Mouse (Mus musculus) heart, embryonic 16.5 days (tissue): ENCODE measurements at regions not wholly inside any gene's neighbourhood (a gene's known extent, or its start where the extent isn't known, plus 50 kb on each side); places are given as distances from the start of the nearest gene placed in this dataset.
"Not testable (repeated sequence)": the region's sequence is repeated elsewhere in the genome, so short reads cannot be mapped to it uniquely, and the experiment has no call there.

ENCODE experiments used
- ATAC-seq: fragments of 200-750 bp; cut with Nextera tagmentation; replicated peaks from 2 replicates; pipeline ENCODE4 v1.8.0; 2017; ENCODE audit warnings: moderate number of reproducible peaks; ENCODE audit not compliant: insufficient read depth, low FRiP score; ENCODE audit errors: extremely low read depth
- H3K27ac ChIP-seq: fragments of 300-500 bp; sonication (generic); 2 replicates; pipeline ENCODE4 v1.5.1; 2014; ENCODE audit warnings: mild to moderate bottlenecking, low read length, control low read depth, moderate library complexity
- H3K27me3 ChIP-seq: fragments of 300-500 bp; sonication (generic); 2 replicates; pipeline ENCODE4 v1.6.1; 2014; ENCODE audit warnings: low read length, mixed read lengths; ENCODE audit not compliant: control insufficient read depth, insufficient read depth
- H3K36me3 ChIP-seq: fragments of 300-500 bp; sonication (generic); 2 replicates; pipeline ENCODE4 v1.6.1; 2014; ENCODE audit not compliant: control insufficient read depth, insufficient read depth
- H3K4me1 ChIP-seq: fragments of 300-500 bp; sonication (generic); 2 replicates; pipeline ENCODE4 v1.6.1; 2014; ENCODE audit warnings: low read length, mixed read lengths; ENCODE audit not compliant: control insufficient read depth, insufficient read depth
- H3K4me2 ChIP-seq: fragments of 300-500 bp; sonication (generic); 2 replicates; pipeline ENCODE4 v1.6.1; 2014; ENCODE audit warnings: low read depth, mild to moderate bottlenecking, control low read depth, low read length
- H3K4me3 ChIP-seq: fragments of 300-500 bp; sonication (generic); 2 replicates; pipeline ENCODE4 v1.5.1; 2014; ENCODE audit warnings: mild to moderate bottlenecking, control low read depth, low read length
- H3K9ac ChIP-seq: fragments of 300-500 bp; sonication (generic); 2 replicates; pipeline ENCODE4 v1.6.1; 2014; ENCODE audit warnings: low read length, control low read depth
- H3K9me3 ChIP-seq: fragments of 300-500 bp; sonication (generic); replicated peaks from 2 replicates; pipeline ENCODE4 v1.6.1; 2016; ENCODE audit warnings: low read length; ENCODE audit not compliant: control insufficient read depth
- WGBS: fragments of 180-500 bp; shearing (Covaris S2); extraction: QIAGEN DNeasy Blood & Tissue Kit; methylation state at CpG from one replicate; pipeline ENCODE4 v1.1.7; 2014; 5-methylcytosine and 5-hydroxymethylcytosine counted together

DNA sequence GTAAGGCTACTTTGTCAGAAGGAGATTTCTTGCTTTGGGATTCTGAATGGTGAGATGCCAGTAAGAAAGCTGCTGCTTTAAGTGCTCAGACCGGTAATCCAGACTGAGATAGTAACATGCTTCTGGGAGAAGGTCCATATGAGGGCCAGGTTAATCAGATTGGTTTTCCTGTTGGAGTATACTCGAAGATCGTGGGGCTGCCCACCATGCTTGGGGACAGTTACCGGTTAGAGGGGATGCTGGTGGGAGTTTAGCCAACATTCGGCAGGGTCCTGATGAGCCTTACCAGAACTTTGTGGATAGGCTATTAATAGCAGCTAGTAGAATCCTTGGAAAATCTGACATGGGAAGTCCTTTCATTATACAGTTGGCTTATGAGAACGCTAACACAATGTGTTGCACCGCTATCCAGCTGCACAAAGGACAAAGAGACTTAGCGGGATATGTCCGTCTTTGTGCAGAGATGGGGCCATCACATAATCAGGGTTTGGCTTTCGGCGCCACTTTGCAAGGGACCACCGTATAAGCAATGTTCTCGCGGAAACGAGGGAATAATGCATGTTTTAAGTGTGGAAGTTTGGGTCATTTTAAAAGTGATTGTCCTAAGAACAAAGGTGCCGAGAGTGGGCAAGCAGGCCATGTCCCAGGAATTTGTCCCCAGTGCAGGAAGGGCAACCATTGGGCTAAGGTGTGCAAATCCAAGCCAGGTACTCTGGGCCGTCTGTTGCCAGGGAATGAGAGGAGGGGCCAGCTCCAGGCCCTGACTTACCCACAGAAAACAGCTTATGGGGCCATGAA is 75.4 kb upstream of the Lemd2 start:
- ATAC-seq, H3K36me3 ChIP-seq, H3K4me2 ChIP-seq, H3K4me1 ChIP-seq, H3K9ac ChIP-seq, H3K27ac ChIP-seq, H3K27me3 ChIP-seq, H3K4me3 ChIP-seq: not testable (repeated sequence)
- WGBS = 87% methylated on average over 17 of the region's 17 CpGs
- H3K9me3 ChIP-seq = peaks cover 11% of the 10 kb centered on the region

DNA sequence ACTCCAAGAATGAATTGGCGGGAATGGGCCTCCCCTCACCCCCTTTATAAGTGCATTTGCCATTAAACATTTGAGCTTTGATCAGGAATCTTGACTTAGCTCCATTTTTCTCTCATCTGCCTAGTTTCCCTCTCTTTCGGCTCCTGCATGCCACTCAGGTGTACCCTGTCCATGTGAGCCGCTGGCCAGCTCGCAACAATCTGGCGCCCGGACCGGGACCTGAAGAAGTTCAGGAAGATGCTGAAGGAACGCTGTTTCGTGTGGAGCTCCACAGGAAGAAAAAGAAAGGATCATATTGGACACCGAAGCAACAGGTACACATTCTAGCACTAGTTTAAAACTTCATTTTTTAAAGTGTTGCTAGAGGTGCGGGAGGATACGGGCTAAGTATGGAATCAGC is 73.5 kb upstream of the Lemd2 start:
- not testable (repeated sequence) for H3K4me1 ChIP-seq, H3K4me3 ChIP-seq, H3K36me3 ChIP-seq, H3K27ac ChIP-seq, H3K9ac ChIP-seq, H3K27me3 ChIP-seq, ATAC-seq, H3K4me2 ChIP-seq
- WGBS = 92% methylated on average over 12 of the region's 12 CpGs
- peaks cover 11% of the 10 kb centered on the region for H3K9me3 ChIP-seq

DNA sequence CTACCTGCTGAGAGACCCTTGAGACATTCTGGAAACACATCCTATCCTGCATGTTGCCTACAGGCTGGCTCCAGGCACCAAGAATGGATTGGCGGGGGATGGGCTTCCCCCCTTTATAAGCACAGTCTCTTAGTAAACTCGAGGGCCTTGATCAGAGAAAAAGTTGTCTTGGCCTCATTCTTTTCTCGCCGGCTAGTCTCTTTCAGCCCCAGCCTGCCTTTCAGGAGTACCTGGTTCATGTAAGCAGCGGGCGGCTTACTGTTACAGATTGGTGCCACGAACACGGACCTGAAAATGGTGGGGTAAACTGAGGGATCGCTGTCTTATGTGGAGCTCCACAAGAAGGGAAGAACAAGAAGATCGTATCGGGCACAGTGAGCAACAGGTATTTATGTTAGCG is 67.5 kb upstream of the Lemd2 start:
- not testable (repeated sequence) for ATAC-seq, H3K9me3 ChIP-seq, H3K36me3 ChIP-seq, H3K4me1 ChIP-seq, H3K4me2 ChIP-seq, H3K4me3 ChIP-seq, H3K27ac ChIP-seq, H3K27me3 ChIP-seq, H3K9ac ChIP-seq
- 86% methylated on average over 12 of the region's 12 CpGs for WGBS

DNA sequence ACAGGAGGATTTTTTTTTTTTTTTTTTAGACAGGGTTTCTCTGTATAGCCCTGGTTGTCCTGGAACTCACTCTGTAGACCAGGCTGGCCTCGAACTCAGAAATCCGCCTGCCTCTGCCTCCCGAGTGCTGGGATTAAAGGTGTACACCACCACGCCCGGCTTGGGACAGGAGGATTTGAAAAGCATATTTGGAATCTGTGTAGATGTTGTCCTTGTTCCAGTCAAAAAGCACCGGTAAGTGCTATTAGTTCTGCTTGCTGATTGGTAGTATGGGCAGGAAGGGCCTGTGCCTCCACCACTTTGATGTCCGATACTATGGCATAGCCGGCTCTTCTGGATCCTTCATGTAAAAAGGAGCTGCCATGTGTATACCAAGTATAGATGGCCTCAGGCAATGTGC is 66.5 kb upstream of the Lemd2 start:
- WGBS = 92% methylated on average over 8 of the region's 8 CpGs
- not testable (repeated sequence) for H3K4me3 ChIP-seq

DNA sequence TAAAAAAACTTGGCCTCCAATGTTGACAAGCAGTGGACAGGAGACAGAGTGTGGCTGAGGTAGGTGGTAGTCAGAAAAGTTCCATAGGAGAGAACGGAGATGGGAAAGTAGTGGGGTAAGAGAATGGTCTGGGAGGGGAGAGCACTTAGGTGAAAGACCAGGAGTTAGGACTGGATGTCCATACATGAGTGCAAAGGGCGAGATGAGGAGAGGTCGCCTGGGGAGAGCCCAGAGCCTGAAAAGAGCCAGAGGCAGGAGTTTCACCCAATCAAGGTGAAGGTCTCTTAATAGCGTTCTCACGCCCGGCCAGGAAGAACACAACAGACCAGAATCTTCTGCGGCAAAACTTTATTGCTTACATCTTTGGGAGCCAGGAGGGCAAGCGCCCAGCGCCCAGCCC is 60.3 kb upstream of the Lemd2 start:
- not testable (repeated sequence) for H3K9ac ChIP-seq, H3K27ac ChIP-seq, H3K27me3 ChIP-seq, H3K9me3 ChIP-seq, H3K36me3 ChIP-seq, H3K4me3 ChIP-seq, ATAC-seq, H3K4me2 ChIP-seq, H3K4me1 ChIP-seq
- WGBS = 90% methylated on average over 7 of the region's 9 CpGs

More for the DNA sequence above, 66.5 kb upstream of the Lemd2 start:
- H3K27me3 ChIP-seq, H3K4me2 ChIP-seq, H3K36me3 ChIP-seq, H3K4me1 ChIP-seq, H3K9ac ChIP-seq, H3K27ac ChIP-seq, H3K9me3 ChIP-seq, ATAC-seq: not testable (repeated sequence)

DNA sequence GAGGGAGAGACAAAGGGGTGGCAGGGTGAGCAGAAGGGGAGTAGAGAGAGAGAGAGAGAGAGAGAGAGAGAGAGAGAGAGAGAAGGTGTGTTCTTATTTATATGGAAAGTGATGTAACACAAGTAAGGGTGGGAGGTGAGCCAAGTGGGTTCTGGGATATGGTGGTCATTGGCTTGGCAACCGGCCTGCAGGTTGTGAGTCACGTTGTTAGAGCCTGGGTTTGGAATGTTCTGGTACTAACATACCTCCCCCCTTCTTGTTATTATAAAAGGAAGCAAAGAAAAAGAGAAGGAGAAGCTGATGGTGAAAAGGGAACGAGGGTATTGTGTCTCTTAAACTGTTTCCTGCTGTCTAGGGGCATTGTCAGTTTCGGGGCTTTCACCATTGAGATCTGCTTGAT is 58.3 kb upstream of the Lemd2 start:
- Histone ChIP-seq H3K27me3 (no peaks in the 10 kb centered on the region), H3K4me1 (no peaks in the 10 kb centered on the region), H3K4me2 (no peak overlapping the region), H3K9ac (no peak overlapping the region), H3K36me3 (no peaks in the 10 kb centered on the region), H3K9me3 (no peaks in the 10 kb centered on the region), H3K27ac (no peak overlapping the region), H3K4me3 (no peak overlapping the region)
- ATAC-seq = no peak
- WGBS = 62% methylated on average over 4 of the region's 4 CpGs

DNA sequence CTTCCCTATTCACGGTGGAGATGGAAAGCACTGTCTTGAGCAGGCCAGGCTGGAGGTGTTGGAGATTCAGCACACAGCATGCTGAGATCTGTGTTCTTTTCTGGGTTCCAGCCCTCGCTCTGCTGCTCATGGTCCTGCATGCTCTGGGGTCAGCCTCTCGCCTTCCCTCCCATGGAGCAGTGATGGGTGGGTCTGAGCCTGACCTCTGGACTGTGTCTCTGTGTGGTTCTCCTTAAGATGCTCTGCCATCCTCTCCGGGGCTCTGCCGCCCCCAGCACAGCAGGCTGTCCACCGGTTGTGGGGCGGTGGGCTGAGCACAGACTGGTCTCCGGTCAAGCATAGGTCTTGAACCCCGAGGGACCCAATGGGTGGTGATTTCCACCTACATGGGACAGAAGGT is 57.7 kb upstream of the Lemd2 start:
- H3K27me3 ChIP-seq = no peaks in the 10 kb centered on the region
- H3K4me3 ChIP-seq = no peak overlapping the region
- H3K9me3 ChIP-seq = no peaks in the 10 kb centered on the region
- ATAC-seq = no peak
- no peak overlapping the region for H3K4me2 ChIP-seq
- no peak overlapping the region for H3K9ac ChIP-seq
- no peaks in the 10 kb centered on the region for H3K36me3 ChIP-seq
- H3K4me1 ChIP-seq = no peaks in the 10 kb centered on the region
- 85% methylated on average over 9 of the region's 9 CpGs for WGBS
- H3K27ac ChIP-seq = no peak overlapping the region

DNA sequence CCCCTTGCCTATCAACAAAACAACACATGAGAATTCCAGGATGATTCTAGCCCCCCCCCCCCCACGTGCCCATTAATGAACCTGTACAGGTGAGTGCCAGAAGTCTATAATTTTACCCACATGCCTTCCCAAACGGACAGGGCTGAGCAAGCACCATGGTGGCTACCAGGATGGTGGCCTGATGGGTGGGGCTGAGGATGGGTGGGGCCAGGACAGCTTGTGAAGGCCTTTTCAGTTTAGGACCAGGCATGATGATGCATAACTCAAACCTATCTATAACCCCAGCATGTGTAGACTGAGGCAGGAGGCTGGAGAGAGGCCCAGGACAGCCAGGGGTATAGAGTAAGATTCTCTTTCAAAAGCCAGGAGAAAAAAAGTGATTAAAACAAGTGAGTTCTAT is 57.0 kb upstream of the Lemd2 start:
- Histone ChIP-seq H3K36me3 (no peaks in the 10 kb centered on the region), H3K4me1 (no peaks in the 10 kb centered on the region), H3K4me3 (no peak overlapping the region), H3K27ac (no peak overlapping the region), H3K27me3 (peaks cover under 1% of the 10 kb centered on the region; the same call in 1 of the 2 replicates), H3K9ac (no peak overlapping the region), H3K9me3 (no peaks in the 10 kb centered on the region), H3K4me2 (no peak overlapping the region)
- 63% methylated on average over 2 of the region's 2 CpGs for WGBS
- ATAC-seq = no peak

DNA sequence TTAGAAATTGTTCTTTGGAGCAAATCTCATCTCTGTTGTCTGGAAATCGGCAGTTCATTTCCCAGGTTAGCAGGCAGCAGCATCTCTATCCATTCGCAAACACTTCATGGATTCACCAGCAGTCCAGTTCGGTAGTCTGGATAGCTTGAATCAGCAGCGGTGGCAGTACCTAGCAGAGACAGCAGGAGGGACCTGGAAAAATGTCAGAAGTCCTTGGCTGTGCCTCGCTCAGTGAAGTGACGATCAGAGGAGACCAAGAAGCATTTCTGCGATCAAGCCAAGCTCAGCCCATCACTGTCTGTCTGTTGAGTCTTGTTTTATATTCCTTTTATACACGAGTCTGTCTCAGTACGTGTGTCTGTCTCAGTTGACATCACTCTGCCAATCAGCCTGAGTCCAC is 55.8 kb upstream of the Lemd2 start:
- Histone ChIP-seq H3K9ac (no peak overlapping the region), H3K4me3 (no peak overlapping the region), H3K9me3 (no peaks in the 10 kb centered on the region), H3K27me3 (peaks cover 2% of the 10 kb centered on the region; the same call in 1 of the 2 replicates), H3K4me1 (no peaks in the 10 kb centered on the region), H3K4me2 (no peak overlapping the region), H3K27ac (no peak overlapping the region), H3K36me3 (no peaks in the 10 kb centered on the region)
- 84% methylated on average over 9 of the region's 9 CpGs for WGBS
- ATAC-seq = no peak
